Mouse (Mus musculus) C2C12 (cell line): Measurements from ENCODE around the gene Psrc1.

Experiments
- CEBPB ChIP-seq: IDR thresholded peaks from one replicate; pipeline ENCODE4 v1.6.1; 2011; ENCODE audit warnings: low read depth, mild to moderate bottlenecking, control low read depth, moderate library complexity
- CTCF ChIP-seq: IDR thresholded peaks from one replicate; pipeline ENCODE4 v1.5.1; 2011; ENCODE audit not compliant: control insufficient read depth, insufficient read depth, insufficient read length
- FOSL1 ChIP-seq: IDR thresholded peaks from one replicate; pipeline ENCODE4 v1.8.0; 2011; ENCODE audit warnings: mild to moderate bottlenecking, low read length; ENCODE audit not compliant: poor library complexity, insufficient read depth, severe bottlenecking
- MAX ChIP-seq: IDR thresholded peaks from one replicate; pipeline ENCODE4 v1.6.1; 2011; ENCODE audit warnings: mild to moderate bottlenecking, control low read depth
- MYOG ChIP-seq: IDR thresholded peaks from one replicate; pipeline ENCODE4 v1.6.1; 2011; ENCODE audit not compliant: control insufficient read depth, insufficient read length; ENCODE audit errors: extremely low read depth
- USF1 ChIP-seq: IDR thresholded peaks from one replicate; pipeline ENCODE4 v1.6.1; 2011; ENCODE audit warnings: low read depth, mild to moderate bottlenecking, control low read depth, moderate library complexity

DNA sequence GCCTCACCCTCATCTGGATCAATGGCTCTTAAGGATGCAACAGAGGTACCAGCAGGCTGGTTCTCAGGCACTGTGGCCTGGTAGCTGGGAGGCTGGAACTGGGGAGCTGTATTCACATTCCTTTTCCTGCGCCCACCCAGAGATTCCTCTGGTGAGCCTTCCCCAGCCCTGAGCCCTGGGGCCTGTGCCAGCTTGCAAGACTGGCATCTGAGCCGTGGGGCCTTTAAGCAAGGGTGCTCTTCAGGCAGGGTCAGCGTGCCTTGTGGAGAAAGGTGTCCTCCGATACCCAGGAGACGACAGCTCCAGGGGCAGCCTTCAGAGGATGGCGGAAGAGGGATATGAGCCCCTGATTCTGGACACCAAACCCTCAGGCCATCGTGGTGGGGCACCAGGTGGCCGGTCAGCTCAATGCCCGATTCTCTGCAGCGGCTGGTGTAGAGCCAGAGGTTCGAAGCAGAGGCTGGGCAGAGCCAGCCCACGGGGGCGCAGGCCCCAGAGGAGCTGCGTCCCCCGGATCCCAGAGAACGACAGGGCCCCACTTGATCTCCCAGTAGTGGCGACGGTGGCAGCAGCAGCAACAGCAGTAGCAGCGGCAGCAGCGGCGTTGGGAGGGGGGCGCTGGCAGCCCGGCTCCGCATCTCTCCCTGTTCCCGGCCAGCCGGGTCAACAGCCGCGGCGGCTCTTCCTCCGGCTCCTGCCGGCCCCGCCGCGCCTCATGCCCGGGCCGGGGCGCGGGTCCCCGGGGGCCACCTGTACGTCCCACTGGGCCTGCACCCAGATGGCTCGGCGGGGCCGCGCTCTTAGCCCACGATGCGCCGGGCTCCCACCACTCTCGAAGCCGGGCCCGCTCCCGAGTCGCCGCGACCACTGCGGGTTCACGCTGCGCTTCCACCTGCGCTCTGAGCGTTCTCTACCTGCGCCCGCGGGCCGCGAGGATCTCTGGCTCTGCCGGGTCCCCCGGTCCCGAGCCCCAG lies 31.5 kb downstream of the Psrc1 start, which contains the start of gene Celsr2:
- TF ChIP-seq CTCF (no peak), MYOG (no peak), MAX (no peak), USF1 (no peak), FOSL1 (no peak), CEBPB (no peak)
